Mouse (Mus musculus) MEL (cell line): ENCODE measurements around the gene Chchd10. TPM values are rescaled to one million over a fixed set of nuclear protein-coding genes. Genes with fewer than 3 reads are reported as not detected.
"Not testable (repeated sequence)": the region's sequence is repeated elsewhere in the genome, so short reads cannot be mapped to it uniquely, and the experiment has no call there.

Experiments
- DNase-seq: peaks from one replicate; pipeline ENCODE4 v3.0.0; 2011; ENCODE audit warnings: low read depth, low spot score
- H3K27ac ChIP-seq: 2 replicates; pipeline ENCODE4 v1.5.1; 2012; ENCODE audit warnings: low read depth, mild to moderate bottlenecking, control low read depth, low read length, moderate library complexity; ENCODE audit not compliant: control insufficient read depth
- H3K27me3 ChIP-seq, 2 experiments: fragments of 150-350 bp in 1 of 2; sonication (generic) in 1 of 2; 2 replicates each; pipeline ENCODE4 v1.6.1; 2012; ENCODE audit warnings: low read length in 2 of 2, mild to moderate bottlenecking in 2 of 2, improper control_type of control experiment in 1 of 2, moderate library complexity in 1 of 2; ENCODE audit not compliant: insufficient read depth in 2 of 2, control insufficient read depth in 1 of 2
- H3K36me3 ChIP-seq, 2 experiments: 2 replicates each; pipeline ENCODE4 v1.6.1; 2012 to 2014; ENCODE audit warnings: low read length in 2 of 2, improper control_type of control experiment in 1 of 2, inconsistent platforms in 1 of 2, mild to moderate bottlenecking in 1 of 2; ENCODE audit not compliant: insufficient read depth in 2 of 2, control insufficient read depth in 1 of 2
- H3K4me1 ChIP-seq, 2 experiments: fragments of 150-350 bp in 1 of 2; sonication (generic) in 1 of 2; 2 replicates each; pipeline ENCODE4 v1.6.1; 2012; ENCODE audit warnings: low read length in 2 of 2, improper control_type of control experiment in 1 of 2, mild to moderate bottlenecking in 1 of 2; ENCODE audit not compliant: insufficient read depth in 2 of 2, control insufficient read depth in 1 of 2
- H3K4me3 ChIP-seq, 2 experiments: fragments of 150-350 bp in 1 of 2; sonication (generic) in 1 of 2; 2 replicates each; pipeline ENCODE4 v1.5.1; 2012; ENCODE audit warnings: low read depth in 2 of 2, low read length in 2 of 2, mild to moderate bottlenecking in 2 of 2, moderate library complexity in 2 of 2, control low read depth in 1 of 2, improper control_type of control experiment in 1 of 2; ENCODE audit not compliant: control insufficient read depth in 1 of 2, insufficient read depth in 1 of 2
- H3K79me2 ChIP-seq: 2 replicates; pipeline ENCODE4 v1.6.1; 2012; ENCODE audit warnings: mild to moderate bottlenecking, low read length, moderate library complexity; ENCODE audit not compliant: control insufficient read depth, poor library complexity, insufficient read depth
- H3K9ac ChIP-seq: 2 replicates; pipeline ENCODE4 v1.6.1; 2012; ENCODE audit warnings: low read depth, mild to moderate bottlenecking, control low read depth, low read length, moderate library complexity; ENCODE audit not compliant: control insufficient read depth, poor library complexity, severe bottlenecking
- H3K9me3 ChIP-seq: fragments of 150-350 bp; sonication (generic); replicated peaks from 2 replicates; pipeline ENCODE4 v1.6.1; 2012; ENCODE audit warnings: mild to moderate bottlenecking, low read length, improper control_type of control experiment, moderate library complexity; ENCODE audit not compliant: insufficient read depth
- CHD2 ChIP-seq: IDR thresholded peaks from 2 replicates; pipeline ENCODE4 v1.6.1; 2011; ENCODE audit warnings: low read length, improper control_type of control experiment
- E2F4 ChIP-seq: IDR thresholded peaks from 2 replicates; pipeline ENCODE4 v1.6.1; 2011; ENCODE audit warnings: low read depth, low read length, improper control_type of control experiment, borderline replicate concordance
- EP300 ChIP-seq, 2 experiments: IDR thresholded peaks; 2 replicates each; pipeline ENCODE4 v1.6.1; 2011; ENCODE audit warnings: improper control_type of control experiment in 2 of 2, low read length in 2 of 2, low read depth in 1 of 2, mild to moderate bottlenecking in 1 of 2
- GABPA ChIP-seq: IDR thresholded peaks from 2 replicates; pipeline ENCODE4 v1.6.1; 2012; ENCODE audit warnings: low read depth, mild to moderate bottlenecking, inconsistent platforms, low read length, improper control_type of control experiment, moderate library complexity
- HCFC1 ChIP-seq: IDR thresholded peaks from 2 replicates; pipeline ENCODE4 v1.6.1; 2012; ENCODE audit warnings: low read depth, mild to moderate bottlenecking, inconsistent platforms, low read length, improper control_type of control experiment, moderate library complexity
- MAFK ChIP-seq: IDR thresholded peaks from 2 replicates; pipeline ENCODE4 v1.6.1; 2011; ENCODE audit warnings: low read depth, mild to moderate bottlenecking, low read length, improper control_type of control experiment, borderline replicate concordance
- MAX ChIP-seq: IDR thresholded peaks from 2 replicates; pipeline ENCODE4 v1.6.1; 2011; ENCODE audit warnings: low read length, improper control_type of control experiment
- MEF2A ChIP-seq: IDR thresholded peaks from 2 replicates; pipeline ENCODE4 v1.6.1; 2014; ENCODE audit warnings: low read depth, mild to moderate bottlenecking, inconsistent platforms, low read length, improper control_type of control experiment; ENCODE audit not compliant: poor library complexity, insufficient replicate concordance, severe bottlenecking; ENCODE audit errors: extremely low read depth
- MXI1 ChIP-seq: IDR thresholded peaks from 2 replicates; pipeline ENCODE4 v1.6.1; 2011; ENCODE audit warnings: mild to moderate bottlenecking, low read depth, low read length, improper control_type of control experiment
- POLR2AphosphoS5 ChIP-seq: IDR thresholded peaks from 2 replicates; pipeline ENCODE4 v1.6.1; 2012; ENCODE audit warnings: low read depth, borderline replicate concordance, mild to moderate bottlenecking, inconsistent platforms, low read length, moderate library complexity, mixed read lengths
- RCOR1 ChIP-seq: IDR thresholded peaks from 2 replicates; pipeline ENCODE4 v1.6.1; 2012; ENCODE audit warnings: low read depth, mild to moderate bottlenecking, inconsistent platforms, low read length, improper control_type of control experiment
- SIN3A ChIP-seq: IDR thresholded peaks from 2 replicates; pipeline ENCODE4 v1.6.1; 2012; ENCODE audit warnings: low read length, improper control_type of control experiment, inconsistent platforms
- SMC3 ChIP-seq: IDR thresholded peaks from 2 replicates; pipeline ENCODE4 v1.6.1; 2011; ENCODE audit warnings: low read depth, low read length, improper control_type of control experiment
- TAL1 ChIP-seq: IDR thresholded peaks from 2 replicates; pipeline ENCODE4 v1.6.1; 2012; ENCODE audit warnings: mild to moderate bottlenecking, inconsistent platforms, low read length, moderate library complexity, mixed read lengths
- TBP ChIP-seq: IDR thresholded peaks from 2 replicates; pipeline ENCODE4 v1.8.0; 2011; ENCODE audit warnings: low read depth, low read length, improper control_type of control experiment
- TCF12 ChIP-seq: IDR thresholded peaks from 2 replicates; pipeline ENCODE4 v1.6.1; 2014; ENCODE audit warnings: low read depth, mild to moderate bottlenecking, inconsistent platforms, low read length, improper control_type of control experiment, moderate library complexity
- USF1 ChIP-seq: IDR thresholded peaks from 2 replicates; pipeline ENCODE4 v1.6.1; 2014; ENCODE audit warnings: low read depth, mild to moderate bottlenecking, inconsistent platforms, low read length, improper control_type of control experiment, moderate library complexity
- USF2 ChIP-seq, 2 experiments: IDR thresholded peaks; 2 replicates each; pipeline ENCODE4 v1.6.1; 2011 to 2012; ENCODE audit warnings: improper control_type of control experiment in 2 of 2, low read length in 2 of 2, borderline replicate concordance in 1 of 2, inconsistent platforms in 1 of 2, low read depth in 1 of 2, mild to moderate bottlenecking in 1 of 2; ENCODE audit not compliant: insufficient read depth in 1 of 2
- ZC3H11A ChIP-seq: IDR thresholded peaks from 2 replicates; pipeline ENCODE4 v1.6.1; 2012; ENCODE audit warnings: low read depth, mild to moderate bottlenecking, inconsistent platforms, low read length, improper control_type of control experiment
- ZMIZ1 ChIP-seq: IDR thresholded peaks from 2 replicates; pipeline ENCODE4 v1.6.1; 2012; ENCODE audit warnings: low read depth, mild to moderate bottlenecking, inconsistent platforms, low read length, improper control_type of control experiment, moderate library complexity
- polyA plus RNA-seq, 2 experiments: library from polyadenylated mRNA; stranded (reverse) in 1 of 2; unstranded in 1 of 2; fragments of >175 nt in 1 of 2; fragments of >200 nt in 1 of 2; gene quantifications; 2 replicates each; pipeline versions ENCODE4 v1.2.1 to v1.2.4; 2012; ENCODE audit warnings: low replicate concordance in 2 of 2, low read depth in 1 of 2; ENCODE audit not compliant: insufficient read length in 2 of 2, insufficient read depth in 1 of 2, missing spikeins in 1 of 2
- total RNA-seq: library from RNA; depleted of rRNA; stranded (reverse); fragments of 300-350 nt; gene quantifications from 2 replicates; pipeline ENCODE4 v1.2.3, GENCODE M21; 2012

Gene Chchd10
- total and polyA plus RNA-seq, 3 experiments = 143 to 428 TPM; not detected in 1

DNA sequence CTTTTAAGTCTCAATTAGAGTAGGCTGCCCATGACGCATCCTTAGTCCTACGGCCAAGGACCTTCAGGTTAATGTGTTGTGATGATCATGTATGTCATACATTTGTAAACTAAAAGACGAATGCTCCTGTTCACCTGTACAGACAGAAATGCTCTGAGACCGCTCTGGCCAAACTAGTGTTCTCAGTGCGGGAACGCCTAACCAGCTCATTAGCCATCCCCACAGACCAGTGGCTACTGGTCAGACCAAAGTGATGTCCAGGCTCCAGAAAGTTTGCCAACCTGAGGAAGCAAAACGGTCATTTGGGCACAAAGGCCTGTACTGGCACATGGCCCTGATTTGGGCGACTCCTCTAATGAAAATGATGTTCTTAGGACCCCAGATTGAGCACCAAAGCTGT, 48.2 kb upstream of the Chchd10 start:
- H3K27ac ChIP-seq = no peak overlapping the region
- no peak for DNase-seq
- no peaks in the 10 kb centered on the region for H3K36me3 ChIP-seq
- H3K9me3 ChIP-seq = no peaks in the 10 kb centered on the region
- no peaks in the 10 kb centered on the region for H3K27me3 ChIP-seq
- H3K4me1 ChIP-seq = no peaks in the 10 kb centered on the region
- no peak overlapping the region for H3K4me3 ChIP-seq
- TF ChIP-seq USF1 (no peak), RCOR1 (no peak), SIN3A (no peak), CHD2 (no peak), HCFC1 (no peak), TBP (no peak), MXI1 (no peak), E2F4 (no peak), ZMIZ1 (no peak), MEF2A (no peak), EP300 (IDR thresholded peaks at IDR 0.05; ENCODE audit: low read depth in 1 of 2, low read length in 2 of 2) (no peak), USF2 (IDR thresholded peaks at IDR 0.05; ENCODE audit: borderline replicate concordance in 1 of 2, insufficient read depth in 1 of 2, low read depth in 1 of 2, low read length in 2 of 2) (no peak), SMC3 (no peak), ZC3H11A (no peak), MAX (no peak), TAL1 (no peak), POLR2AphosphoS5 (no peak), GABPA (no peak), TCF12 (no peak), MAFK (no peak)
- TF ChIP-seq, all 39 proteins: peak for 0
- Histone ChIP-seq H3K79me2 (no peaks in the 10 kb centered on the region), H3K9ac (no peak overlapping the region)

- not testable (repeated sequence) for H3K9me3 ChIP-seq, H3K79me2 ChIP-seq, DNase-seq, H3K27ac ChIP-seq, H3K4me3 ChIP-seq, H3K27me3 ChIP-seq, H3K9ac ChIP-seq, H3K36me3 ChIP-seq, H3K4me1 ChIP-seq
Observed at GRCm38 (mm10) chr10:75887504-75887903, 45.4 kb upstream of the Chchd10 start.
